Mouse (Mus musculus) MEL (cell line): Measurements from ENCODE around the gene Pmm1. TPM values are rescaled to one million over a fixed set of nuclear protein-coding genes. Genes with fewer than 3 reads are reported as not detected.
"Not testable (repeated sequence)": the region's sequence is repeated elsewhere in the genome, so short reads cannot be mapped to it uniquely, and the experiment has no call there.

Experiments used
- DNase-seq: peaks from one replicate; pipeline ENCODE4 v3.0.0; 2011; ENCODE audit warnings: low read depth, low spot score
- H3K27ac ChIP-seq: 2 replicates; pipeline ENCODE4 v1.5.1; 2012; ENCODE audit warnings: low read depth, mild to moderate bottlenecking, control low read depth, low read length, moderate library complexity; ENCODE audit not compliant: control insufficient read depth
- H3K27me3 ChIP-seq, 2 experiments: fragments of 150-350 bp in 1 of 2; sonication (generic) in 1 of 2; 2 replicates each; pipeline ENCODE4 v1.6.1; 2012; ENCODE audit warnings: low read length in 2 of 2, mild to moderate bottlenecking in 2 of 2, improper control_type of control experiment in 1 of 2, moderate library complexity in 1 of 2; ENCODE audit not compliant: insufficient read depth in 2 of 2, control insufficient read depth in 1 of 2
- H3K36me3 ChIP-seq, 2 experiments: 2 replicates each; pipeline ENCODE4 v1.6.1; 2012 to 2014; ENCODE audit warnings: low read length in 2 of 2, improper control_type of control experiment in 1 of 2, inconsistent platforms in 1 of 2, mild to moderate bottlenecking in 1 of 2; ENCODE audit not compliant: insufficient read depth in 2 of 2, control insufficient read depth in 1 of 2
- H3K4me1 ChIP-seq, 2 experiments: fragments of 150-350 bp in 1 of 2; sonication (generic) in 1 of 2; 2 replicates each; pipeline ENCODE4 v1.6.1; 2012; ENCODE audit warnings: low read length in 2 of 2, improper control_type of control experiment in 1 of 2, mild to moderate bottlenecking in 1 of 2; ENCODE audit not compliant: insufficient read depth in 2 of 2, control insufficient read depth in 1 of 2
- H3K4me3 ChIP-seq, 2 experiments: fragments of 150-350 bp in 1 of 2; sonication (generic) in 1 of 2; 2 replicates each; pipeline ENCODE4 v1.5.1; 2012; ENCODE audit warnings: low read depth in 2 of 2, low read length in 2 of 2, mild to moderate bottlenecking in 2 of 2, moderate library complexity in 2 of 2, control low read depth in 1 of 2, improper control_type of control experiment in 1 of 2; ENCODE audit not compliant: control insufficient read depth in 1 of 2, insufficient read depth in 1 of 2
- H3K79me2 ChIP-seq: 2 replicates; pipeline ENCODE4 v1.6.1; 2012; ENCODE audit warnings: mild to moderate bottlenecking, low read length, moderate library complexity; ENCODE audit not compliant: control insufficient read depth, poor library complexity, insufficient read depth
- H3K9ac ChIP-seq: 2 replicates; pipeline ENCODE4 v1.6.1; 2012; ENCODE audit warnings: low read depth, mild to moderate bottlenecking, control low read depth, low read length, moderate library complexity; ENCODE audit not compliant: control insufficient read depth, poor library complexity, severe bottlenecking
- H3K9me3 ChIP-seq: fragments of 150-350 bp; sonication (generic); replicated peaks from 2 replicates; pipeline ENCODE4 v1.6.1; 2012; ENCODE audit warnings: mild to moderate bottlenecking, low read length, improper control_type of control experiment, moderate library complexity; ENCODE audit not compliant: insufficient read depth
- BHLHE40 ChIP-seq: IDR thresholded peaks from 2 replicates; pipeline ENCODE4 v1.6.1; 2012; ENCODE audit warnings: low read depth, mild to moderate bottlenecking, inconsistent platforms, low read length, improper control_type of control experiment, borderline replicate concordance
- CHD2 ChIP-seq: IDR thresholded peaks from 2 replicates; pipeline ENCODE4 v1.6.1; 2011; ENCODE audit warnings: low read length, improper control_type of control experiment
- CTCF ChIP-seq, 3 experiments: IDR thresholded peaks in 2 of 3; conservative IDR thresholded peaks in 1 of 3; 2 replicates each; pipeline ENCODE4 v1.5.1; 2011 to 2012; ENCODE audit warnings: low read length in 3 of 3, low read depth in 2 of 3, mild to moderate bottlenecking in 2 of 3, improper control_type of control experiment in 1 of 3, inconsistent platforms in 1 of 3, mixed read lengths in 1 of 3, moderate library complexity in 1 of 3; ENCODE audit not compliant: control insufficient read depth in 1 of 3, insufficient read depth in 1 of 3, poor library complexity in 1 of 3, severe bottlenecking in 1 of 3
- ETS1 ChIP-seq: IDR thresholded peaks from 2 replicates; pipeline ENCODE4 v1.6.1; 2012; ENCODE audit warnings: low read depth, mild to moderate bottlenecking, inconsistent platforms, low read length, improper control_type of control experiment, moderate library complexity
- GABPA ChIP-seq: IDR thresholded peaks from 2 replicates; pipeline ENCODE4 v1.6.1; 2012; ENCODE audit warnings: low read depth, mild to moderate bottlenecking, inconsistent platforms, low read length, improper control_type of control experiment, moderate library complexity
- HCFC1 ChIP-seq: IDR thresholded peaks from 2 replicates; pipeline ENCODE4 v1.6.1; 2012; ENCODE audit warnings: low read depth, mild to moderate bottlenecking, inconsistent platforms, low read length, improper control_type of control experiment, moderate library complexity
- KAT2A ChIP-seq: conservative IDR thresholded peaks from 2 replicates; pipeline ENCODE4 v1.6.1; 2012; ENCODE audit warnings: low read depth, low read length, improper control_type of control experiment, inconsistent platforms
- MAX ChIP-seq: IDR thresholded peaks from 2 replicates; pipeline ENCODE4 v1.6.1; 2011; ENCODE audit warnings: low read length, improper control_type of control experiment
- MYB ChIP-seq: IDR thresholded peaks from 2 replicates; pipeline ENCODE4 v1.6.1; 2011; ENCODE audit warnings: mild to moderate bottlenecking, low read depth, low read length, improper control_type of control experiment
- MYC ChIP-seq: IDR thresholded peaks from 2 replicates; pipeline ENCODE4 v1.6.1; 2011; ENCODE audit warnings: low read depth, mild to moderate bottlenecking, low read length, improper control_type of control experiment, moderate library complexity
- NELFE ChIP-seq: IDR thresholded peaks from 2 replicates; pipeline ENCODE4 v1.6.1; 2011; ENCODE audit warnings: low read depth, low read length, improper control_type of control experiment
- POLR2A ChIP-seq, 2 experiments: IDR thresholded peaks; 2 replicates each; pipeline ENCODE4 v1.6.1; 2011 to 2012; ENCODE audit warnings: low read length in 2 of 2, mild to moderate bottlenecking in 2 of 2, control low read depth in 1 of 2, improper control_type of control experiment in 1 of 2, low read depth in 1 of 2, moderate library complexity in 1 of 2; ENCODE audit not compliant: control insufficient read depth in 1 of 2, insufficient read depth in 1 of 2, poor library complexity in 1 of 2
- RAD21 ChIP-seq: IDR thresholded peaks from 2 replicates; pipeline ENCODE4 v1.6.1; 2011; ENCODE audit warnings: mild to moderate bottlenecking, low read depth, low read length, improper control_type of control experiment
- SIN3A ChIP-seq: IDR thresholded peaks from 2 replicates; pipeline ENCODE4 v1.6.1; 2012; ENCODE audit warnings: low read length, improper control_type of control experiment, inconsistent platforms
- SMC3 ChIP-seq: IDR thresholded peaks from 2 replicates; pipeline ENCODE4 v1.6.1; 2011; ENCODE audit warnings: low read depth, low read length, improper control_type of control experiment
- TCF12 ChIP-seq: IDR thresholded peaks from 2 replicates; pipeline ENCODE4 v1.6.1; 2014; ENCODE audit warnings: low read depth, mild to moderate bottlenecking, inconsistent platforms, low read length, improper control_type of control experiment, moderate library complexity
- USF2 ChIP-seq, 2 experiments: IDR thresholded peaks; 2 replicates each; pipeline ENCODE4 v1.6.1; 2011 to 2012; ENCODE audit warnings: improper control_type of control experiment in 2 of 2, low read length in 2 of 2, borderline replicate concordance in 1 of 2, inconsistent platforms in 1 of 2, low read depth in 1 of 2, mild to moderate bottlenecking in 1 of 2; ENCODE audit not compliant: insufficient read depth in 1 of 2
- ZC3H11A ChIP-seq: IDR thresholded peaks from 2 replicates; pipeline ENCODE4 v1.6.1; 2012; ENCODE audit warnings: low read depth, mild to moderate bottlenecking, inconsistent platforms, low read length, improper control_type of control experiment
- ZMIZ1 ChIP-seq: IDR thresholded peaks from 2 replicates; pipeline ENCODE4 v1.6.1; 2012; ENCODE audit warnings: low read depth, mild to moderate bottlenecking, inconsistent platforms, low read length, improper control_type of control experiment, moderate library complexity
- polyA plus RNA-seq, 2 experiments: library from polyadenylated mRNA; stranded (reverse) in 1 of 2; unstranded in 1 of 2; fragments of >175 nt in 1 of 2; fragments of >200 nt in 1 of 2; gene quantifications; 2 replicates each; pipeline versions ENCODE4 v1.2.1 to v1.2.4; 2012; ENCODE audit warnings: low replicate concordance in 2 of 2, low read depth in 1 of 2; ENCODE audit not compliant: insufficient read length in 2 of 2, insufficient read depth in 1 of 2, missing spikeins in 1 of 2
- total RNA-seq: library from RNA; depleted of rRNA; stranded (reverse); fragments of 300-350 nt; gene quantifications from 2 replicates; pipeline ENCODE4 v1.2.3, GENCODE M21; 2012

Pmm1 gene
- total and polyA plus RNA-seq, 3 experiments: 72.7 to 111 TPM; not detected in 1

DNA sequence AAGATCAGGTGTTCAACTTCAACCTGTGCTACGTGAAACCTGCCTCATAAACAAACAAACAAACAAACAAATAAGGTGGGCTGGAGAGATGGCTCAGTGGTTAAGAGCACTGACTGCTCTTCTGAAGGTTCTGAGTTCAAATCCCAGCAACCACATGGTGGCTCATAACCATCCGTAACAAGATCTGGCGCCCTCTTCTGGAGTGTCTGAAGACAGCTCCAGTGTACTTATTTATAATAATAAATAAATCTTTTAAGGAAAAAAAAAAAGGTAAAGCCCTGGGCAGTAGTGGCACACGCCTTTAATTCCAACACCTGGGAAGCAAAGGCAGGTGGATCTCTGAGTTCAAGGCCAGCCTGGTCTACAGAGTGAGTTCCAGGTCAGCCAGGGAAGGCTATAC lies 52.0 kb downstream of the Pmm1 start:
- H3K9me3 ChIP-seq, H3K27me3 ChIP-seq, H3K9ac ChIP-seq, H3K79me2 ChIP-seq, H3K4me3 ChIP-seq, H3K27ac ChIP-seq: not testable (repeated sequence)
- peaks cover 0 to 33% of the 10 kb centered on the region in 2 experiments; a peak in 2 of 4 replicates for H3K36me3 ChIP-seq
- TF ChIP-seq CTCF (IDR thresholded peaks at IDR 0.05 in 2 of 3, conservative IDR thresholded peaks at IDR 0.05 in 1 of 3; ENCODE audit: control insufficient read depth in 1 of 3, insufficient read depth in 1 of 3, low read depth in 2 of 3, low read length in 3 of 3, poor library complexity in 1 of 3, severe bottlenecking in 1 of 3) (peak in 1 of 3 experiments; percentile 13; a peak in 1 of 6 replicates), SMC3 (0 out of 2 replicates have a peak, but pooled peaks have one; percentile 8)
- TF ChIP-seq, all 39 proteins: peak for 2; not testable (repeated sequence) for 37
- not testable (repeated sequence) for H3K4me1 ChIP-seq, DNase-seq

DNA sequence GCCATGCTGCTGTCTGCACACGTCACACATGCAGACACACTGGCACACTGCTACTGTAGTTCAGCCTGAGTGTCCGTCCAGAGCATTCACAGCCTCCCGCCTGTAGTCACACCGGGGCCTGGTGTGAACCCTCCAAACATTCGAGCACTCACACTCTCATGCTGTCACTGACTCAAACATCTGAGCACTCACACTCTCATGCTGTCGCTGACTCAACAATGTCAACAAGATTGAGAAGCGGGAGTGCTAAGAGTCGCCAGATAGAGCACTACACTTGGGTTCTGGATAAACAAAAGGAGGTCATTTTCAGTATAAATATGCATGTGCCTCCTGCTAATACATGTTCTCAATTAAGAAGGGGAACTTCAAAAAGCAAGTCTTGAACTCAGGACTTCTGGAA lies 52.8 kb downstream of the Pmm1 start:
- TF ChIP-seq ETS1 (no peak), TCF12 (no peak), HCFC1 (no peak), CHD2 (no peak), SIN3A (no peak), RAD21 (no peak), MAX (no peak), MYC (no peak), POLR2A (IDR thresholded peaks at IDR 0.05; ENCODE audit: control insufficient read depth in 1 of 2, insufficient read depth in 1 of 2, low read depth in 1 of 2, low read length in 2 of 2, poor library complexity in 1 of 2) (no peak), GABPA (no peak), NELFE (no peak), BHLHE40 (no peak), MYB (no peak), USF2 (IDR thresholded peaks at IDR 0.05; ENCODE audit: borderline replicate concordance in 1 of 2, insufficient read depth in 1 of 2, low read depth in 1 of 2, low read length in 2 of 2) (no peak), ZC3H11A (no peak), KAT2A (no peak), ZMIZ1 (no peak), CTCF (IDR thresholded peaks at IDR 0.05 in 2 of 3, conservative IDR thresholded peaks at IDR 0.05 in 1 of 3; ENCODE audit: control insufficient read depth in 1 of 3, insufficient read depth in 1 of 3, low read depth in 2 of 3, low read length in 3 of 3, poor library complexity in 1 of 3, severe bottlenecking in 1 of 3) (no peak)
- Histone ChIP-seq H3K27ac (no peak overlapping the region), H3K4me1 (no peaks in the 10 kb centered on the region), H3K36me3 (peaks cover 0 to 28% of the 10 kb centered on the region in 2 experiments; a peak in 2 of 4 replicates), H3K9me3 (no peaks in the 10 kb centered on the region), H3K4me3 (no peak overlapping the region), H3K79me2 (no peaks in the 10 kb centered on the region), H3K9ac (no peak overlapping the region), H3K27me3 (no peaks in the 10 kb centered on the region)
- no peak for DNase-seq
